Mouse (Mus musculus): ENCODE data around the gene Mgat4b.
A peak's percentile ranks its signal among the peaks of the same experiment; 100 is the strongest.
"Not testable (repeated sequence)": the region's sequence is repeated elsewhere in the genome, so short reads cannot be mapped to it uniquely, and the experiment has no call there.

Mgat4b gene

DNA sequence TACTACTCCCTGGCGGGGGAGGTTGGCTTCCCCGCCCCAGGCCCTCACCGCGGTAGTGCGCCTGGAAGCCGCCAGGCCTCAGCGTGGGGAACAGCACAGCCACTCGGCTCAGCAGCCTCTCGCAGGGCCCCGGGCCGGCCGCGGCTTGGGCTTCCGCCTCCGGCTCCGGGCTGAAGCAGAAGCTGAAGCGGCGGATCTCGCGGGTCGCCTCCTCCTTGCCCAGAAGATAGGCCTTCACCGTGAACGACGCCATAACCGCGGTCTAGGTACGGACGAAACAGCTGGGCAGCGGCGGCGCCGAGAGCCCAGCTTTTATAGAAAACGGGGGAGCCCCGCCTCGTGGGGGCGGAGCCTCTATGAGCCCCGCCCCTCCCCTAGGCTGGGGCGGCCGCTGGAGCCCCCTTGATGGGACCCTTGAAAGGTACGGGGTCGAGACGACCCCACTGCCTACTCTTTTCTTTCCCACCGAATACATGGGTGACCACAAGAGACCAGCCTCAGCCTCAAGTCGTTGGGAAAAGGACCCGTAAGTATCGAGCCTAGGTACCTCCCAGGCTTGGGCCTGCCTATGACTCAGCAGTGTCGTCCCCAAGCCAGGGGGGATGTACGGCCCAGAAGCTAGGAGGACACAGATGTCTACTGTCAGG, at the start of gene Mgat4b, which contains the start of gene Sqstm1:
Mgat4b (plus strand) TSS at position 386 of the 647 bp plus-strand sequence.
Sqstm1 (minus strand) TSS at position 323 of the 647 bp plus-strand sequence.
- DNase-seq (ENCODE audit: inconsistent ontology term), result peak; percentile 88

- peak; percentile 35 for DNase-seq (ENCODE audit: inconsistent ontology term)
Observed at GRCm38 (mm10) chr11:50161578-50162304, 48.9 kb upstream of the Mgat4b start.

DNA sequence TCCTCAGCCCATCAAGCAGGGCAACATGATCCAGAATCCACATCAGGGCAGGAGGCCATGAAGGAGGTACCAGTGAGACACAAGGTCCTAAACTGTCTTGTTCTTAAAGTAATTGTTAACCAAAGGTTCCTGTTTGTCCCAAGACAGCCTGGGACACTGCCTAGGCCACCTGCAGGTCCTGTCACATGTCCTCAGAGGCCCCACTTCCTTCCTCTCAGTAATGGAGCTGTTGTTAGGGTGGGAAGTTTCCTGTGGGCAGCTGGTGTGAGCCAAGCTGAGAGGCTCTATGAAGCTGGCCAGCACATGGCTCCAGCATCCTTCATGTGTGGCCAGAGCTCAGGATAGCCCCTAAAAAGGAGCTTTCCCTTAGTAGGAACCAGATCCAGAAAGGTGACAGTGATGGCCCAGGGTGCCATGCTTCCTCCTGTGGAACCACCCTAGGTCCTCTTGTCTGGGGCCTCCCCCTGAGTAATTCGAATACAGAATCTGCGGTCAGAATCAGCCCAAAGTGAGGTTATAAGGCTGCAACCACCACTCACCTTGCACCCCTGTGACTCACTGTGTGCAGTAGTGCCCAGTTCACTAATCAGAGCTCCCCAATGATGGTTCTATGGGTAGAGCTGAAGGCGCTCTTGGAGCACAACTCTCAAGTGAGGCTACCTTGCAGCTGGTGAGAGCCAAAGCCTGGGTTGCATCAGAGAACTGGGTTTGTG, 48.2 kb upstream of the Mgat4b start:
- DNase-seq (ENCODE audit: inconsistent ontology term), result no peak

- no peak for DNase-seq (ENCODE audit: inconsistent ontology term)
Observed at GRCm38 (mm10) chr11:50168352-50168751, 42.3 kb upstream of the Mgat4b start.

DNA sequence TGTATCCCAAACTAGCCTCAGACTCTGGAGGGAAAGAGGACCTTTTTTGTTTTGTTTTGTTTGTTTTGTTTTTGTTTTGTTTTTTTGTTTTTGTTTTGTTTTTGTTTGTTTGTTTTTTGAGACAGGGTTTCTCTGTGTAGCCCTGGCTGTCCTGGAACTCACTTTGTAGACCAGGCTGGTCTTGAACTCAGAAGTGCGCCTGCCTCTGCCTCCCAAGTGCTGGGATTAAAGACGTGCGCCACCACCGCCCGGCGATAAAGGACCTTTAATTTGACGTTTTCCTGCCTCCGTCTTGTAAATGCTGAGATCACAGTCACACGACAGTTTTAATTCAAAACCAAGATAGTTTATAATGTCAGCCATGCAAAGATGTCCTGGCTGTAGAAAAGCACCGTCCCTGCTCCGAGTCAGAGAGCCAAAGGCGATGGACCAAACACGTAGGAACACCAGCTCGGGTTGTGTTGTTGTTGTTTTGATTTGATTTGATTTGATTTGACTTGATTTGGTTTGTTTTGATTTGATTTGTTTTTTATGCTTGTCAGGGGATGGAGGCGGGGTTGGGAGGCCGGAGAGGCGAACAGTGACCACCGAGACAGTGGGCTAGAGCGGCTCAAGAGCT, 36.5 kb upstream of the Mgat4b start, which contains the start of gene Mrnip:
Mrnip (plus strand) TSS at position 334 of the 619 bp plus-strand sequence.
- DNase-seq (ENCODE audit: inconsistent ontology term), result not testable (repeated sequence)

DNA sequence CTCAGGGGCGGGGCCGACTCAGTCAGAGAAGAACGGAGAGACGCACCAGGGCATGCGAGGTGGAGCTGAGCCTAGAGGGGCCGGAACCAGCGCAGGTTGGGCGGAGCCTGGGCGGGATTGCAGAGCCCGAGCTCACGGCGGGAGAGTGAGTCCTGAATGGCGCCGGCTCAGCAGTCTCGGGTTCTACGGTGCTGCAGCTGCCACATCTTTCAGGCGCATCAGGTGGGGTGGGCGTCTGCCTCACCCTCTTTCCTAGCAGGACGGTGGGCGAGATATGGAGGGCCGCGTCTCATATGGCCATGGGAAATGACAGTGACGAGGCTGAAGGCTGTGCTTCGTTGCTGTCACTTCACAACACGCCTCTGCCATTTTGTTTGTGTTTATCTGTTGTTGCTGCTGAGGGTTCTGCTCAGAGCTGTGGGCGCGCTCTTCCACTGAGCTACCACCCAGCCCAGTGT, 35.9 kb upstream of the Mgat4b start:
- peak; percentile 98 for DNase-seq (ENCODE audit: inconsistent ontology term)

DNA sequence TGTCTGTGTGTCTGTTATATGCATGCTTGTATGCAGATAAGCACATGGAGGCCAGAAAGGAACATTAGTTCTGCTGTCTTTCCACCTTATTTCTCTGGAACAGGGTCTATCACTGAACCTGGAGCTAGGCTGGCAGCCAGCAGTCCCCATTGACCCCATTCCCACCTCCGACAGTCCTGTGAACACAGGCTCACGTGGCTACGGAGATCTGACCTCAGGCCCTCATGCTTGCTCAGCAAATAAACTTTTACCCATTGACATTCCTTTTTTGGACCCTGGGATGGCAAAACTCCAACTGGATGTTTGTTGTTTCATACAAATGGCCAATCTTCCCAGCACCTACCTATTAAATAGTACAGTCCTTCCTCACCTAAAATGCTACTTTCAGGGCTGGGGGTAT, 34.3 kb upstream of the Mgat4b start:
- DNase-seq (ENCODE audit: inconsistent ontology term), result no peak

- no peak for DNase-seq (ENCODE audit: inconsistent ontology term)
Observed at GRCm38 (mm10) chr11:50177111-50177510, 33.6 kb upstream of the Mgat4b start.

- DNase-seq (ENCODE audit: inconsistent ontology term), result no peak
Observed at GRCm38 (mm10) chr11:50178532-50179488, 31.9 kb upstream of the Mgat4b start.

- DNase-seq (ENCODE audit: inconsistent ontology term), result no peak
Observed at GRCm38 (mm10) chr11:50180478-50181231, 30.0 kb upstream of the Mgat4b start.

DNA sequence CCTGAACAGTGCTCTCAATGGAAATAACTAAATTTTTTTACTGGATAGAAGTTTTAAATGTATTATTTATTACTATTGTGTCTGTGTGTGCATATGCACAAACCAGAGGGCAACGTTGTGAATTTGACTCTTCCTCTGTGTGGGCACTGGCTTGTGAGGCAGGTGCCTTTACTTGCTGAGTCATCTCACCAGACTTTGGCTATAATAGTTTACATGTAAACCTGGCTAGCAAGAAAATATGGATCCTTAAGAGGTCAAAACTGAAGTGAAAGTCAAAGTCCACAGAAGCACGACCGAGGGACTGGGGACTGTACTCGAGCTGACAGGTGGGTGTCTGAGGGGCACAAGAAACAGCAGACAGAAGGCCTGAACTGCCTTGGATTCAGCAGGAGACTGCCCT, 28.0 kb upstream of the Mgat4b start:
- DNase-seq (ENCODE audit: inconsistent ontology term), result no peak

DNA sequence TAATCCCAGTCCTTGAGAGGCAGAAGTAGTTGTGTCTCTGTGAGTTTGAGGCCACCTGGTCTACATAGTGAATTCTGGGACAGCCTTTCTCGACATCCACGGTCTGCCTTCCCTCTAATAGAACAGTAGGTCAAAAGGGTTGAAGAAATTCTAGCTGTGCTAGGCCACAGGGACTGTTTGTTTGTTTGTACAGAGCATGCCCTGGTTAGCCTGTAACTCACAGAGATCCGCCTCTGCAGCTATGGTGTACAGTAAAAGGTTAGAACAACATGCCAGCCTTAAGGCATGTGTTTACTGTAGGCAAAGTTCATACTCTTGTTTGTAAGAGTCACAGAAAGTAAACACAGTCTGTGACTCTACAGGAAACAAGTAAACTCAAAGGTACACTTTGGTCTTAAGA, 25.9 kb upstream of the Mgat4b start:
- no peak for DNase-seq (ENCODE audit: inconsistent ontology term)

GRCm38 (mm10) chr11:50188682-50189081, 22.0 kb upstream of the Mgat4b start:
- no peak for DNase-seq (ENCODE audit: inconsistent ontology term)

- DNase-seq (ENCODE audit: inconsistent ontology term), result no peak
Observed at GRCm38 (mm10) chr11:50190362-50190761, 20.3 kb upstream of the Mgat4b start.

DNA sequence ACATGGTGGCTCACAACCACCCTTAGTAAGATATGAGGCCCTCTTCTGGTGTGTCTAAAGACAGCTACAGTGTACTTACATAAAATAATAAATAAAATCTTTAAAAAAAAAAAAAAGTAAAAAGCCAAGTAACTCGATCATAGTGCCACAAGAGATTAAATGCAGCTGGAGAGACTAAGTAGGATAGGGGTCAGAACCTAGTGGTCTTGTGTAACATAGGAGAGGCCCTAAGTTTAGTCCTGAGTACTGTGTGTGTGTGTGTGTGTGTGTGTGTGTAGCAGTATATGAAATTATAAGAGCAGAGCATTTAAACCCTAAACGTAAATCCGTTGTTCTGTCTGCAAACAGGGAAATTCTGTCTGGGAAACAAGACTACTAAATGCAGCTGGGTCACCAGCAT, 18.4 kb upstream of the Mgat4b start:
- DNase-seq (ENCODE audit: inconsistent ontology term), result no peak

DNA sequence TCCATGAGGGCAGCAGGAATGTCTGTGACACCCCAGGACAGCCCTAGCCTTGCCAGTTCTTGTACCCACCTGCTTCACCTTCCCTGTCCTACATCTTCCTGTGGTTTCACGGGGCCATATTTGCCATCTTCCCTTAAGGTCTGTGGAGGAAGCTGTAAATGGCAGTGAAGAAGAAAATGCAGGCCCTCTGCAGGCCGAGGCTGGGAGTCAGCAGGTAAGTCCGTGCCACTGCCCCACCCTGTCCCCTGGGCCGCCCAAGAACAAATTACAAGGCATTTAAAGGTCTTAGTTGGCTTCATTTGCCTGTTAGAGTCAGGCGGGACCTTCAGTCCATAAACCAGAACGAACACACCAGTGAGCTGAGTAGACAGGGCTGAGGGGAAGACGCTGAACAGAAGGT, 16.6 kb upstream of the Mgat4b start:
- no peak for DNase-seq (ENCODE audit: inconsistent ontology term)

- no peak for DNase-seq (ENCODE audit: inconsistent ontology term)
Observed at GRCm38 (mm10) chr11:50194793-50195192, 15.9 kb upstream of the Mgat4b start.

DNA sequence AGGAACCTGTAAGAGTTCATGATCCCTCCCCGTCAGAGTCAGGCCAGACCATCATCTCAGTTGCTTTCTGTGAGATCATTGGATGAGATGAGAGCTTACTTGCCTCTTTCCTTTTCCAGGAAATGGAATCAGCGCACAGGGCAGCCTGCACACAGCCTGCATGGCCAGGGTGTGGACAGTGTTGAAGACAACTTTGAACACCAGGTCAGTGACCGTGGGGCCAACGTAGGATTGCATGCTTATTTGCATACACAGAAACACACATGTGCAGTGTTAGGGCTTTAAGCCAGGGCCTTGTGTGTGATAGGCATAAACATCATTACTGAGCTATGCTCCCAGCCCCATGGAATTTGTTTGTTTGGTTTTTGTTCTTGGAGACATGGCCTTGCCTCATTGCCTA, 13.2 kb upstream of the Mgat4b start:
- DNase-seq (ENCODE audit: inconsistent ontology term), result no peak

GRCm38 (mm10) chr11:50198219-50198846, 12.4 kb upstream of the Mgat4b start:
- DNase-seq (ENCODE audit: inconsistent ontology term), result no peak

DNA sequence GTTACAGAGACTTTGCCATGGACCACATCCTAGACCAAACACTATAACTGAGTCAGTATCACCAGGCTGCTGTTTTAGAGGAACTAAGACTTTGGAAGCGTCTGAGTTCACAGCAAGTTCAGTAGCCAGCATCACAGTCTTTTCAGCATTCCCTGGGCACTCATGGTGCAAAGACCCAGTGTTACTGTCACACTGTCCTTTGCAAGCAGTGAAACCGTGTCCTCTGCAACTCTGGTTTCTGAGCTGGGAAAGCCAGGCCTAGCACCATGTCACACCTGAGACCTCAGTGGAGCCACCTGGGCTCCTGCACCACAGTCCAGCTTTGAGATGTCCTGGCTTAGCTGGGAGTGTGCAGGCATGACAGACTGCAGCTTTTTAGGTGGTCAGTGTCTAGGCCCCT, 11.8 kb upstream of the Mgat4b start:
- DNase-seq (ENCODE audit: inconsistent ontology term), result no peak
